Mouse (Mus musculus) neural tube, embryonic 11.5 days (tissue): Measurements from ENCODE around the gene Cacna1g. TPM values are rescaled to one million over a fixed set of nuclear protein-coding genes. Genes with fewer than 3 reads are reported as not detected.

ENCODE experiments used
- ATAC-seq: fragments of 200-750 bp; cut with Nextera tagmentation; 2 replicates; pipeline ENCODE4 v1.8.0; 2017; ENCODE audit warnings: moderate number of reproducible peaks, mild to moderate bottlenecking, moderate TSS enrichment, moderate library complexity; ENCODE audit not compliant: insufficient read depth, low FRiP score, low TSS enrichment
- DNase-seq: peaks from one replicate; pipeline ENCODE4 v3.0.0-alpha.2; 2015; ENCODE audit warnings: low spot score
- H3K27ac ChIP-seq: fragments of 300-500 bp; sonication (generic); 2 replicates; pipeline ENCODE4 v1.5.1; 2014; ENCODE audit warnings: low read depth, mild to moderate bottlenecking, low read length
- H3K27me3 ChIP-seq: fragments of 300-500 bp; sonication (generic); 2 replicates; pipeline ENCODE4 v1.6.1; 2014; ENCODE audit warnings: mild to moderate bottlenecking, low read length, mixed read lengths; ENCODE audit not compliant: control insufficient read depth, insufficient read depth
- H3K36me3 ChIP-seq: fragments of 300-500 bp; sonication (generic); 2 replicates; pipeline ENCODE4 v1.6.1; 2014; ENCODE audit warnings: mild to moderate bottlenecking, low read length, moderate library complexity, mixed read lengths; ENCODE audit not compliant: control insufficient read depth, insufficient read depth
- H3K4me1 ChIP-seq: fragments of 300-500 bp; sonication (generic); 2 replicates; pipeline ENCODE4 v1.6.1; 2014; ENCODE audit warnings: low read length, mixed read lengths; ENCODE audit not compliant: control insufficient read depth, insufficient read depth
- H3K4me2 ChIP-seq: fragments of 300-500 bp; sonication (generic); 2 replicates; pipeline ENCODE4 v1.6.1; 2014; ENCODE audit warnings: low read depth, mild to moderate bottlenecking, moderate library complexity
- H3K4me3 ChIP-seq: fragments of 300-500 bp; sonication (generic); 2 replicates; pipeline ENCODE4 v1.5.1; 2014; ENCODE audit warnings: low read depth, low read length
- H3K9ac ChIP-seq: fragments of 300-500 bp; sonication (generic); 2 replicates; pipeline ENCODE4 v1.6.1; 2014; ENCODE audit warnings: mild to moderate bottlenecking, low read length
- H3K9me3 ChIP-seq: fragments of 300-500 bp; sonication (generic); 2 replicates; pipeline ENCODE4 v1.6.1; 2016; ENCODE audit warnings: low read length; ENCODE audit not compliant: control insufficient read depth
- WGBS: fragments of 180-500 bp; shearing (Covaris S2); extraction: QIAGEN DNeasy Blood & Tissue Kit; methylation state at CpG from one replicate; pipeline ENCODE4 v1.1.7; 2014; 5-methylcytosine and 5-hydroxymethylcytosine counted together
- polyA plus RNA-seq: library from polyadenylated mRNA; unstranded; fragments of >200 nt; fragmentation: Nextera tagmentation; extraction: Ambion mirVana; gene quantifications from 2 replicates; pipeline ENCODE4 v1.2.1, GENCODE M21; 2014

The Cacna1g gene
- polyA plus RNA-seq, 1 experiment from 2014 or later = 9.0 TPM

- DNase-seq = no peak
Observed at GRCm38 (mm10) chr11:94498093-94498996, 24.3 kb upstream of the Cacna1g start.

GRCm38 (mm10) chr11:94495415-94495814, 21.4 kb upstream of the Cacna1g start:
- no peak overlapping the region for H3K9ac ChIP-seq
- ATAC-seq (no peak), DNase-seq (no peak)
- H3K27ac ChIP-seq = no peak overlapping the region
- peaks cover 26% of the 10 kb centered on the region for H3K27me3 ChIP-seq
- H3K9me3 ChIP-seq = no peaks in the 10 kb centered on the region
- WGBS = 86% methylated on average over 3 of the region's 3 CpGs
- no peaks in the 10 kb centered on the region for H3K36me3 ChIP-seq
- H3K4me1 ChIP-seq = peaks cover 10% of the 10 kb centered on the region
- no peak overlapping the region for H3K4me3 ChIP-seq
- H3K4me2 ChIP-seq = no peak overlapping the region

More at GRCm38 (mm10) chr11:94498093-94498996, 24.3 kb upstream of the Cacna1g start:
- Histone ChIP-seq H3K36me3 (no peaks in the 10 kb centered on the region), H3K4me3 (no peak overlapping the region), H3K9me3 (no peaks in the 10 kb centered on the region), H3K9ac (no peak overlapping the region), H3K27me3 (peaks cover 8% of the 10 kb centered on the region), H3K27ac (no peak overlapping the region), H3K4me2 (no peak overlapping the region), H3K4me1 (peaks cover 8% of the 10 kb centered on the region)
- no peak for ATAC-seq
- WGBS = 22% methylated on average over 19 of the region's 19 CpGs

- Histone ChIP-seq H3K4me3 (no peak overlapping the region), H3K36me3 (no peaks in the 10 kb centered on the region), H3K4me1 (peaks cover 2% of the 10 kb centered on the region; the same call in 1 of the 2 replicates), H3K9me3 (no peaks in the 10 kb centered on the region), H3K27ac (no peak overlapping the region), H3K9ac (no peak overlapping the region), H3K27me3 (peaks cover 18% of the 10 kb centered on the region), H3K4me2 (peak overlapping the region; percentile 77)
- ATAC-seq (no peak), DNase-seq (no peak)
- 67% methylated on average over 7 of the region's 7 CpGs for WGBS
Observed at GRCm38 (mm10) chr11:94491749-94492099, 17.7 kb upstream of the Cacna1g start.

- Histone ChIP-seq H3K4me3 (peak overlapping the region; percentile 43), H3K27ac (no peak overlapping the region), H3K27me3 (peaks cover 18% of the 10 kb centered on the region), H3K36me3 (no peaks in the 10 kb centered on the region), H3K9ac (peak overlapping the region; percentile 70), H3K9me3 (no peaks in the 10 kb centered on the region), H3K4me2 (peak overlapping the region; percentile 77), H3K4me1 (peaks cover 2% of the 10 kb centered on the region; the same call in 1 of the 2 replicates)
- peak; percentile 76 for DNase-seq
- WGBS = 5% methylated on average over 55 of the region's 55 CpGs
- peak; percentile 58; the same call in 1 of the 2 replicates for ATAC-seq
Observed at GRCm38 (mm10) chr11:94491035-94491748, 17.2 kb upstream of the Cacna1g start.

- H3K9ac ChIP-seq = no peak overlapping the region
- peaks cover 18% of the 10 kb centered on the region for H3K27me3 ChIP-seq
- no peak for ATAC-seq
- H3K4me2 ChIP-seq = no peak overlapping the region
- H3K36me3 ChIP-seq = no peaks in the 10 kb centered on the region
- H3K27ac ChIP-seq = no peak overlapping the region
- 37% methylated on average over 4 of the region's 4 CpGs for WGBS
- DNase-seq = no peak
- no peak overlapping the region for H3K4me3 ChIP-seq
- H3K4me1 ChIP-seq = peaks cover 2% of the 10 kb centered on the region; the same call in 1 of the 2 replicates
- H3K9me3 ChIP-seq = no peaks in the 10 kb centered on the region
Observed at GRCm38 (mm10) chr11:94489745-94490144, 15.7 kb upstream of the Cacna1g start.

GRCm38 (mm10) chr11:94488767-94489533, 15.0 kb upstream of the Cacna1g start:
- Histone ChIP-seq H3K4me1 (peaks cover 2% of the 10 kb centered on the region; the same call in 1 of the 2 replicates), H3K4me3 (no peak overlapping the region), H3K9me3 (no peaks in the 10 kb centered on the region), H3K36me3 (no peaks in the 10 kb centered on the region), H3K27ac (no peak overlapping the region), H3K4me2 (no peak overlapping the region), H3K9ac (no peak overlapping the region), H3K27me3 (peaks cover 18% of the 10 kb centered on the region)
- DNase-seq (no peak), ATAC-seq (no peak)
- 87% methylated on average over 11 of the region's 11 CpGs for WGBS

- no peak within 1 kb of the TSS for H3K9ac ChIP-seq
- no peaks in the 10 kb centered on the region for H3K36me3 ChIP-seq
- H3K27me3 ChIP-seq = peaks cover 4% of the 10 kb centered on the region; the same call in 1 of the 2 replicates
- ATAC-seq (0 out of 2 replicates have a peak, but pooled peaks have one; percentile 60), DNase-seq (peak; percentile 90)
- H3K27ac ChIP-seq = no peak within 1 kb of the TSS
- H3K9me3 ChIP-seq = no peaks in the 10 kb centered on the region
- H3K4me1 ChIP-seq = peaks cover under 1% of the 10 kb centered on the region; the same call in 1 of the 2 replicates
- 2% methylated on average over 24 of the region's 24 CpGs for WGBS
- no peak within 1 kb of the TSS for H3K4me2 ChIP-seq
- H3K4me3 ChIP-seq = no peak within 1 kb of the TSS; the same call in 1 of the 2 replicates
Observed at GRCm38 (mm10) chr11:94486001-94486400, 12.0 kb upstream of the Cacna1g start, which contains the start of gene Spata20. Gene Spata20 (minus strand): TSS chr11:94486179.

GRCm38 (mm10) chr11:94485223-94485622, 11.2 kb upstream of the Cacna1g start:
- DNase-seq (no peak), ATAC-seq (no peak)
- H3K36me3 ChIP-seq = no peaks in the 10 kb centered on the region
- H3K4me1 ChIP-seq = no peaks in the 10 kb centered on the region
- no peak overlapping the region for H3K4me2 ChIP-seq
- 77% methylated on average over 5 of the region's 5 CpGs for WGBS
- H3K27ac ChIP-seq = no peak overlapping the region
- H3K27me3 ChIP-seq = no peaks in the 10 kb centered on the region; the same call in 1 of the 2 replicates
- no peaks in the 10 kb centered on the region for H3K9me3 ChIP-seq
- no peak overlapping the region for H3K4me3 ChIP-seq
- H3K9ac ChIP-seq = no peak overlapping the region
